In the genomic region with DNA sequence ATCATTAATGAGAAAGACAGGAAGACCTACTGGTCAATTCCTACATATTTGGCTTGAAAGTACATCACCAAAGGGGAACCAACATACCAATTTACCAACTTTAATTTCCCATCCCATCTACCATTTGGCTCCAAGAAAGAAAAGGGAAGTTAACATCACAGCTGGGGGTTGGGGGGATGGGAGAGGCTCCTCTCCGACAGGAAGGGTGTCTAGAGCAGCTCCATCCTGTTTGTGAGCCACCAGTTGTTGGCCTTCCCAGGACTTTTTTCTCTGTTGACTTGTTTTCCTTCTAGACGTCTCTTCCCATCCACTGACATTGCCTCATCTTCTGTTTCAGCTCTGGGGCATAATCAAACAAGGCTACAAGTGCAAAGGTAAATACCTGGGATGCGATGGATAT, we compare ENCODE assay signal across 11 mouse cellular contexts. TPM values are rescaled to one million over a fixed set of nuclear protein-coding genes. Genes with fewer than 3 reads are reported as not detected.
DNase-seq lines count a peak whose midpoint lies in the region; ATAC-seq and TF ChIP-seq lines count a peak whose summit lies in the region.
"Had no signal": no experiment of that assay in that cellular context is flagged by ENCODE, and none has a peak within 500 bp of the region (broad histone marks: within the 10 kb centered on the region; RNA-seq: fewer than 3 reads in every experiment).

No protein-coding gene starts in this region.

- TF ChIP-seq CTCF in kidney, adult 2 months (conservative IDR thresholded peaks at IDR 0.05; ENCODE audit: insufficient read depth, insufficient read length, low read depth, low read length), result no peak
- TF ChIP-seq CTCF in bone marrow macrophage, adult 2 months (IDR thresholded peaks at IDR 0.05; ENCODE audit: low read depth, low read length), result no peak

- TF ChIP-seq POLR2A in kidney, adult 2 months (IDR thresholded peaks at IDR 0.05; ENCODE audit: low read depth, low read length), result no peak
- TF ChIP-seq POLR2A in bone marrow macrophage, adult 2 months (IDR thresholded peaks at IDR 0.05; ENCODE audit: borderline replicate concordance, low read depth, low read length), result no peak

- H3K27ac ChIP-seq in kidney, adult 2 months (ENCODE audit: insufficient read depth, low read depth, low read length), result peak overlapping the region; percentile 52
- no peak overlapping the region for H3K27ac ChIP-seq in kidney, embryonic 14.5 days (ENCODE audit: low read depth, low read length)
- H3K27ac ChIP-seq in bone marrow macrophage, adult 2 months (ENCODE audit: insufficient read depth, low read depth, low read length), result peak overlapping the region; percentile 54

- no peak overlapping the region for H3K9ac ChIP-seq in kidney, embryonic 14.5 days (ENCODE audit: low read depth, low read length)
- H3K9ac ChIP-seq: lung, embryonic 14.5 days had no signal

- no peak for ATAC-seq in kidney, embryonic 14.5 days (ENCODE audit: low FRiP score, low TSS enrichment)

- H3K27me3 ChIP-seq in kidney, adult 2 months (replicated peaks; ENCODE audit: control insufficient read depth, insufficient read depth, low read length), result no peaks in the 10 kb centered on the region
- no peaks in the 10 kb centered on the region for H3K27me3 ChIP-seq in kidney, embryonic 14.5 days (ENCODE audit: control insufficient read depth, insufficient read depth, low read length)

- peak; percentile 71 for DNase-seq in kidney, adult 2 months
- DNase-seq in heart, adult 9 months (ENCODE audit: low spot score in 2 of 2), result peak; percentile 70 to 80
- peak; percentile 59 for DNase-seq in lung, postnatal 10 days
- DNase-seq in embryo, embryonic 10.5 days (ENCODE audit: low spot score), result no peak
- DNase-seq in frontal cortex, postnatal 36 days (ENCODE audit: low spot score in 2 of 2), result no peak
- DNase-seq in cerebellum, adult 8-10 months, result no peak
- DNase-seq: cerebellum, adult 9-10 months; lung, embryonic 14.5 days; thymus, adult 2 months had no signal

- no peaks in the 10 kb centered on the region for H3K36me3 ChIP-seq in kidney, adult 2 months (ENCODE audit: control insufficient read depth, insufficient read depth, low read length)
- H3K36me3 ChIP-seq in kidney, embryonic 14.5 days (ENCODE audit: control insufficient read depth, insufficient read depth, low read length), result no peaks in the 10 kb centered on the region

- 0 out of 2 replicates have a peak, but pooled peaks cover 4% of the 10 kb centered on the region for H3K4me1 ChIP-seq in kidney, adult 2 months (ENCODE audit: control insufficient read depth, insufficient read depth, low read length)
- peaks cover 3% of the 10 kb centered on the region; the same call in 1 of the 2 replicates for H3K4me1 ChIP-seq in kidney, embryonic 14.5 days (ENCODE audit: control insufficient read depth, insufficient read depth, low read length)
- H3K4me1 ChIP-seq in bone marrow macrophage, adult 2 months (ENCODE audit: control insufficient read depth, insufficient read depth, low read length), result peaks cover 19% of the 10 kb centered on the region

- no peak overlapping the region for H3K4me2 ChIP-seq in kidney, embryonic 14.5 days (replicated peaks; ENCODE audit: low read depth, low read length)
- H3K4me2 ChIP-seq: lung, embryonic 14.5 days had no signal

- no peak overlapping the region for H3K4me3 ChIP-seq in kidney, adult 2 months (ENCODE audit: insufficient read depth, low read depth, low read length)
- no peak overlapping the region for H3K4me3 ChIP-seq in kidney, embryonic 14.5 days (ENCODE audit: low read length)
- no peak overlapping the region for H3K4me3 ChIP-seq in bone marrow macrophage, adult 2 months (ENCODE audit: insufficient read depth, low read length)

- WGBS in kidney, adult 2 months, result 64% methylated on average over 3 of the region's 3 CpGs
- 56% methylated on average over 3 of the region's 3 CpGs for WGBS in kidney, embryonic 14.5 days

- H3K9me3 ChIP-seq in kidney, embryonic 14.5 days (ENCODE audit: control insufficient read depth, low read length), result no peaks in the 10 kb centered on the region

RNA-seq across cellular contexts. Expression of a gene that starts 27.9 kb away (rescaled TPM):
- 10.5 and 13.9 TPM in 2 replicates for polyA plus RNA-seq in kidney, adult 2 months (2012; rRNA removed)
- polyA plus RNA-seq in kidney, embryonic 14.5 days (2014; fragmentation: Nextera tagmentation; extraction: Ambion mirVana), result 8.6 and 9.7 TPM in 2 replicates
- 15.4 and 15.5 TPM in 2 replicates for polyA plus RNA-seq in bone marrow macrophage, adult 2 months (2012; ENCODE audit: insufficient read depth, insufficient read length, missing spikeins)

Comparison
In these comparisons a context has a peak if more than half of its experiments do, and no peak if none do; other contexts are left out.
1. DNase-seq: peak in kidney, adult 2 months (single experiment), heart, adult 9 months (2 of 2) and lung, postnatal 10 days (single experiment); none in embryo, embryonic 10.5 days (single experiment), frontal cortex, postnatal 36 days (0 of 2) and cerebellum, adult 8-10 months (single experiment).